Mouse (Mus musculus) stomach, embryonic 14.5 days (tissue): ENCODE results near the gene Gdpd5. TPM values are rescaled to one million over a fixed set of nuclear protein-coding genes. Genes with fewer than 3 reads are reported as not detected.

Experiments used
- polyA plus RNA-seq: library from polyadenylated mRNA; unstranded; fragments of >200 nt; fragmentation: Nextera tagmentation; extraction: Ambion mirVana; gene quantifications from 2 replicates; pipeline ENCODE4 v1.2.1, GENCODE M21; 2014

Gdpd5 gene
- polyA plus RNA-seq, 1 experiment from 2014 or later: 22.7 TPM

Other genes starting within 250 kb of the Gdpd5 start
- 22.0 and 23.9 TPM in 2 replicates for gene Uvrag, start 240.3 kb upstream of the Gdpd5 start, polyA plus RNA-seq
- gene Dgat2, start 198.7 kb upstream of the Gdpd5 start, polyA plus RNA-seq: 20.3 and 22.5 TPM in 2 replicates
- gene Mogat2, start 142.8 kb upstream of the Gdpd5 start, polyA plus RNA-seq: 7.5 and 8.0 TPM in 2 replicates
- gene Map6, start 114.0 kb upstream of the Gdpd5 start, polyA plus RNA-seq: 4.9 and 6.1 TPM in 2 replicates
- 474 and 475 TPM in 2 replicates for gene Serpinh1, start 28.2 kb upstream of the Gdpd5 start, polyA plus RNA-seq
- gene Klhl35, start 84.6 kb downstream of the Gdpd5 start, polyA plus RNA-seq: 0.65 and 0.83 TPM in 2 replicates
- gene Rps3, start 102.3 kb downstream of the Gdpd5 start, polyA plus RNA-seq: 902 and 915 TPM in 2 replicates
- gene Arrb1, start 154.1 kb downstream of the Gdpd5 start, polyA plus RNA-seq: 4.0 and 5.4 TPM in 2 replicates
- gene Tpbgl, start 245.7 kb downstream of the Gdpd5 start, polyA plus RNA-seq: 1.3 and 1.7 TPM in 2 replicates